Mouse (Mus musculus): ENCODE results near the gene Cys1.

Cys1 gene

DNA sequence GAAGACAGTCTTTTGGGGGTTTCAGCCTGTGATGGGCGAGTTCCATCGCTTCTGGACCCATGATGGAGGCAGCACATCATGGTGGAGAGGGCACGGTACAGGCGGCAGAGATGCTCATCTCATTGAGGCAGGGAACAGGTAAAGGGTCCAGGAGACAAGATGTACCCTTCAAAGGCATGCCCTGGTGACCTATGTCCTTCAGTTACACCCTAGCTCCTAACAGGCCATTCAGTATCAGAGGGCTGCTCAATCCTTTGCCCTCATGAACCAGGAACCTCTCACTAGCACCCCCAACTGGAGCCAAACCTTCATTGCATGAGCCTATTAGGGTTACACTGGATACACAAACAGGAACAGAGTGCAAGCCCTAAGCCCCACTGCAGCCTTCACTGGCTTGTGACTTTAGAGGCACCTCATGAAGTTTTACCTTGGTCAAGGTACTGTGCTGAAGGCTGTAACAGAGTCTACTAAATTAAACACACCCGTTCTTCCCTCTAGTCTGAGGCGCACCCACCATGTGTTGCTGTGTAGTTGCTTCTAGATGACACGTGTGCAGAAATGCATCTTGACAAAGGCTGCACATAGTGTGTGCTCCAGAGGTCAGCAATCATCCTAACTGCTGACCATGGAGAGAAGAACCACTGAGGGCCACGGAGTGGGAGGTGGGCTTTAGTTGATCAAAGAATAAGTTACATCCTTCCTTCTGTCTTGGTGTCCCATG lies 16.0 kb upstream of the Cys1 start:
- DNase-seq: no peak

GRCm38 (mm10) chr12:24696500-24697483 lies 15.2 kb upstream of the Cys1 start:
- DNase-seq: peak; percentile 83

DNA sequence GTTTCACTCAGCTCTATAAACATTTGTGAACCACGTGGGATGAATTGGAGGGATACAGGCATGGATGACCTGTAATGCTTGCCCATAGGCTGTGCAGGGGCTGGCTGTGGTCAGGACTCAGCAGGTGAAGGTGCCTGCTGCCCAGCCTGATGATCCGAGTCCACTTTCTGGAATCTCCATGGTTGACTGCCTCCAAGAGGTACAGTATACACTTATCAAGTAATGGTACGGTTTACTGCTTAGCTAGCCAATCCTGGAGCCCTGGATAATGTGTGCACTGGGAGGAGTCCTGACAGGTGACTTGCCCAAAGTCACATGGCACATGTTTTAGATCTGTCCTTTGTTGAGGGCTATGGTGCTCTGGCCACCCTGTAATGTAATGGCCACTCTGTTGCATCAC lies 8.7 kb upstream of the Cys1 start:
- no peak for DNase-seq

GRCm38 (mm10) chr12:24686696-24687346 lies 5.2 kb upstream of the Cys1 start:
- DNase-seq: no peak

DNA sequence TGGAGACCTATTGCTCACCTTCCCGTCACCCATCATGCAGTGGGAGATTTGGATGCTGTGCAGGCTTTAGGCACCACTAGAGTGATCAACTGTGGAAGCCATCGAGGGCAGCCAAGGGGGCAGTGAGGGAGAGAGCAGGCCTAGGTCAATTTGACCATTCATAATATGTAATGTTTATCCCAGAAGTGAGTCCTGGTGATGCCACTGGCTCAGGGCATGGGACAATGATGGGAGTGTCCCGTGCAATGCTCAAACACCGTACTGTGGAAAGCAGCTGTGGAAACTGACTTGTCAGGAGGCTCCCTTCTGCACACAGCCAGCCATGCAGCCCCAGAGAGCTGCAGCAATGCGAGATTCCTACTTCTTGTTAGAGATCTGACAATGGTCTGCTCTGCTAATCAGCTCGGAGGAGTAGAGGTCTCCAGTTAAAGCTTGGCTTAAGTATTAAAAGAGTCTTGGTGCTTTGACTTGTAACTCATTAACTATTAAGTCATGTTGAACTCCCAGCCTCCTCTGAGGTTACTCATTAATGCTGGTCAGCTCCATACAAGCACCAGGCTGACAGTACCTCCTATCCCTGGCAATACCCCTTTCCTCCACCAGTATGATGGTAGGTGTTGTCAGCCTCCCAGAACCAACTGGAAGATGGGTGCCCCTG lies 4.6 kb upstream of the Cys1 start:
- DNase-seq: no peak

- no peak for DNase-seq
Measured at GRCm38 (mm10) chr12:24683461-24683860, 1.8 kb upstream of the Cys1 start.

DNA sequence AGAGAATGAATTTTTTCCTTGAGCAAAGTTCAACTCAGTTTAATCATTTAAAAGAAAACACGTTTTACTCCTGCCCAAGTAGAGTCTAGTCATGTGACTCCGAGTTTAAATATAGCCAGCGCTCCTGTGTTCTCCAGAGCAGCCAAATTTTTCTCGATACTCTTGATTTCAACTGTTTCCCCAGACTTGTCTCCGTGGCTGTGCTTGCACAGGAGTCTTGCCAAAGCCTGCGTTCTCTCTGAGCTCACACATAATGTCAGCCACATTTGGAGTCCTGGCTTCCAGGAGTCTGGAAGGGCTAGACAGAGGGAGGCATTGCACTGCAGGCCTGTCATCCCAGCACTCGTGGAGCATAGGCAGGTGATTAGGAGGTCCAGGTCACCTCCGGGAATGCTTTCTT lies 950 bp upstream of the Cys1 start:
- no peak for DNase-seq

- no peak for DNase-seq
Measured at GRCm38 (mm10) chr12:24680492-24681285, 924 bp downstream of the Cys1 start.

GRCm38 (mm10) chr12:24680096-24680491 lies 1.5 kb downstream of the Cys1 start:
- no peak for DNase-seq

- DNase-seq: no peak
Measured at GRCm38 (mm10) chr12:24662131-24662530, 19.5 kb downstream of the Cys1 start.

- DNase-seq: no peak
Measured at GRCm38 (mm10) chr12:24661100-24661499, 20.5 kb downstream of the Cys1 start.

DNA sequence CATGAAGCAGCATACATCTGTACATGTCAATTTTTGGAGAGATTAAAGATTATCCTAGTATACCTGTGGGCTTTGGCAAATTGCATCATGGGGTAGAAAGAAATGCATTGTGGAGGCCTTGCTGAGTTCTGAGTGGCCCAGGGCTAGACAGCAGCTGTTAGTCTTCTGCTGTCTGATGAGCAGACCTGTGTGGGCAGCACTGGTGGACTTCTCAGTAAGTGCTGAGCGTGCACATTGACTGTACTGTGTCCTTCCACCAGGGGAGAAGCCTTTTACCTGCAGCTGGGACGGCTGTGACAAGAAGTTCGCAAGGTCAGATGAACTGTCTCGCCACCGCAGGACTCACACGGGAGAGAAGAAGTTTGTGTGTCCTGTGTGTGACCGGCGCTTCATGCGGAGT lies 21.7 kb downstream of the Cys1 start:
- no peak for DNase-seq

DNA sequence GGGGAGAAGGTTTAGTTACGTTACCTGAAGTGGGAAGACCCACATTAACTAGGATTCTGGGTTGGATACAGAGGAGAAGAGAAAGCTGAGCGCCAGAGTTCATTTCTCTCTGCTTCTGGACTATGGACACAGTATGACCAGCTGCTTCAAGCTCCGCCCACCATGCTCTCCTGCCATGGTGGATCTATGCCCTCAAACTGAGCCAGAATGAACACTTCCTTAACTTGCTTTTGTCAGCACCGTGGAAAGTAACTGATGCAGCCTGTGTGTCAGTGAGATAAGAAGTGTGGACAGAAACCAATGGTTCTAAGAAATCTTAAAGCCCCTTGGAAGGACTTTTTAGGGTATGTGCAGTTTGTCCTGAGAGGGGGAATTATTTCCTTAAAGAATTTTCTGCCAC lies 22.6 kb downstream of the Cys1 start:
- no peak for DNase-seq

DNA sequence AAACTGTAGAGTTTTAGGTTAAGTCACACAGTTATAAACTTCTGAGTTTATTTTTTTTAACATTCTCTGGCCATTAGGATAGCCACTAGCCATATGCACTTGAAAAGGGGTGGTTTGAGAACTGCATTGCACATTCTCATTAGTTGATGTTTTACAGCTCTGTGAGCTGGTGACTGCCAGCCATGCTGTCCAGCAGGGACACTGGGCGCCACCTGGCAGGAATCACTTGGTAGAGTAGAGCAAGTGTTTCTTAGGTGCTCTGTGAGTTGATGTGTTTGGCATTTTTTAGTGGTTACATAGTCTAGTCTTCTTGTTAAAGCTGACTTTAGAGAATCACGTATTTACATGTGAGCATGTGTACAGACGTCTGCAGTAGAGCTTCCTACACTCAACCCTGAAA lies 25.2 kb downstream of the Cys1 start:
- no peak for DNase-seq

GRCm38 (mm10) chr12:24654065-24654862 lies 27.3 kb downstream of the Cys1 start:
- no peak for DNase-seq

DNA sequence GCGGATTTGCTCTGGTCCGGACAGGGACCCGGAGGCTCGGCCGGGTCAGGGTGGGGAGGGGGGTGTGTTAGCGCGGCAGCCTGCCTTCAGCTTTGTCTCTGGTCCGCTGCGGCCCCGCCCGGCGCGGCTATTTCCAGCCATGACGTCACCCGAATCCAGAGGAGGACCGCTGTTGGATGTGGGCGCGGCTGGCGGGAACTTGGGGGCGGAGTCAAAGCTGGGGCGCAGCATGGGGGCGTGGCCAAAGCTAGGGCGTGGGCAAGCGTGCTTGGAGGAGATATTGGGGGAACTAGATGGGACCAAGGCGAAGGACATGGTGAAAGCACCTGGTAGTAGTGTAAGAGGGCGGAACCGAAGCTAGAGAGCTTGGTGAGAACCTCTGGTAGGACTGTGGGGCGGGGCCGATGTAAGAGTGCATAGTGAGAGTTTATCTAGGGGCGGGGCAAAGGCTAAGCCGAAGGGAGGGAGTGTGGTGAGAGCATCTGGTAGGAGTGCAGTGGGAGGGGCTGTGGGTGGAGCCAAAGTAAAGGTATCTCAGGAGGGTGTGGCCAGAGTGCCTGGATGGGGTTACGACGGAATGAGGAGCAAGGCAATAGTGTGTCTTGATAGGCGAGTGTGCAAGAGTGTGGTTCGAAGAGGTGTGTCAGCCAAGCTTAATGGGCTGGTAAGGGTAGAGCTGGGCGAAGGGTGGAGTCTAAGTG lies 29.8 kb downstream of the Cys1 start:
- DNase-seq: peak; percentile 91

DNA sequence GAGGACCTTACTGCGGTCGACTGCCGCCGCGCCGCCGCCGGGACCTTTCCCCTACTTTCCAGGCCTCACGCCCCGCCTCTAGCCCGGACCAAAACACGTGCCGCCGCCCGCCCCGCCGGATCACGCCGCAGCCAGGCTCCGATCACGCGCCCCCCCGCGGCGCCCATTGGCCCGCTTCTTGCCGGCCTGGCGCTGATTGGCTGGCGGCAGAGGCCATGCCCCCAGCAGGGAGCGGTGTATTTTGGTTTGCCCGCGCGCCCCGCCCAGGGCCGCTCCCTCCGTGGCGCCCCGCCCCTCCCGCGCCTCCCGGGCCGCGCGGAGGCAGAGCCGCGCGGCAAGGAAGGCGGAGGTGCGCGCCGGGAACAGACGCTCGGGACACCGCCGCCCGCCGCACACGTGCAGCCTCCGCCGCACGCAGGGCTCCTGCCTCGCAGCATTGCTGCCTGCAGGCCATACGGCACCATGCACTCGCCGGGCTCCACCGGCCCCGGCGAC lies 30.5 kb downstream of the Cys1 start, which contains the start of gene Klf11:
Klf11 (plus strand) TSS at position 212 of the 495 bp plus-strand sequence.
- DNase-seq: peak; percentile 99

DNA sequence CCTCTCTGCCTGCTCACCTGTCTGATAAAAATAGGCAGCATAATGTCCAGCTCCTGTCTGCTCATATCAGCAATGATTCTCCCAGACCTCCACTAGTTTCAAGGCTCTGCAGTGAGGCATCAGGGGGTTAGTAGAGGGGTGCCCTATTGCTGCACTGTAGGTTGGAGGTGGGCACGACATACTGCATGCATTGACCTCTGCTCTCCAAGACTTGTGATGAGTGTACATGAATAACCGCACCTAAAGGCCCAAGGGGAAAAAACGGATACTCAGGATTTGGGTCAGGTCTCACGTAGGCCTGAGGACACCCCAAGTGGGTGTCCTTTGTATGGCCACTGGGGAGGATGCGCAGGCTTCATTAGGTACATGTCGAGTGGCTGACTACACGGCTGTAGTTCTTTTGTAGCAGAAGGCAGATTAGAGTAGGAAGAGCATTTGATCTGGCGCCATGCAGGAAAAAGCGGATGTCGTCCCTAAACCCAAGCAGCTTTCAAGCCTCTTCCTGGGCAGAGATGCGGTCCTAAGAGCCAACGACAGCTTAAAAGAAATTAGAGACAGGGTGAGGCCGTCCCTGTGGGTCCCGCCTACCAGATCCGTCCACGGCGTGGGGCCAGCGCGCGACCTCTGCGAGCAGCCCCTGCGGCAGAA lies 31.1 kb downstream of the Cys1 start:
- no peak for DNase-seq

GRCm38 (mm10) chr12:24648094-24648493 lies 33.5 kb downstream of the Cys1 start:
- no peak for DNase-seq

DNA sequence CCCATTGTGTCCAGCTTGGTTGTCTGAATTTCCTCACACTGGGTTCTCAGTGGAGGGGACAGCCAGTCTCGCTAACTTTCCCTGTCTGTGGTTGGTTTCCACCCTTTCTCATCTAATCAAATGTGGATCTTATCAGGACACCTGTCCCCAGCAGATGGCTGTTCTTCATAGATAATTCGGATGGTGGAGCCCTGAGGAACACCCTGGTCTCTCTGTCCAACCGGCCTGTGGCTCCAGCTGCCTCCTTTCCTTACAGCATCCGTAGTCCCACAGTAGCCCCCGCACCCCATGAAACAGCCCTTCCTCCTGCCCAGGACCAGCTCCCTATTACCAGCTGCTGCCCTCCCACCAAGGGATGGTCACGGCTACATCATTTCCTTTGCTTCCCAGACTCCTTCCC lies 35.7 kb downstream of the Cys1 start:
- DNase-seq: no peak
